Mouse (Mus musculus) embryonic facial prominence, embryonic 10.5 days (tissue): Measurements from ENCODE around the gene Pln. TPM values are rescaled to one million over a fixed set of nuclear protein-coding genes. Genes with fewer than 3 reads are reported as not detected.

Experiments used
- DNase-seq: peaks from one replicate; pipeline ENCODE4 v3.0.0-alpha.2; 2017; ENCODE audit warnings: low spot score
- H3K27ac ChIP-seq: fragments of 300-500 bp; sonication (generic); replicated peaks from 2 replicates; pipeline ENCODE4 v1.5.1; 2016; ENCODE audit warnings: mild to moderate bottlenecking
- H3K27me3 ChIP-seq: fragments of 300-500 bp; sonication (generic); replicated peaks from 2 replicates; pipeline ENCODE4 v1.6.1; 2016; ENCODE audit warnings: low read depth, mild to moderate bottlenecking; ENCODE audit not compliant: poor library complexity, severe bottlenecking
- H3K36me3 ChIP-seq: fragments of 300-500 bp; sonication (generic); replicated peaks from 2 replicates; pipeline ENCODE4 v1.6.1; 2016; ENCODE audit warnings: mild to moderate bottlenecking, moderate library complexity
- H3K4me1 ChIP-seq: fragments of 300-500 bp; sonication (generic); 2 replicates; pipeline ENCODE4 v1.6.1; 2016
- H3K4me3 ChIP-seq: fragments of 300-500 bp; sonication (generic); 2 replicates; pipeline ENCODE4 v1.5.1; 2016; ENCODE audit warnings: mild to moderate bottlenecking, moderate library complexity
- H3K9me3 ChIP-seq: fragments of 300-500 bp; sonication (generic); 2 replicates; pipeline ENCODE4 v1.6.1; 2016; ENCODE audit warnings: mild to moderate bottlenecking
- WGBS: fragments of 180-500 bp; shearing (Covaris S2); methylation state at CpG from one replicate; pipeline ENCODE4 v1.1.7; 2016; 5-methylcytosine and 5-hydroxymethylcytosine counted together
- polyA plus RNA-seq: library from polyadenylated mRNA; unstranded; fragments of >200 nt; fragmentation: Nextera tagmentation; extraction: Ambion mirVana; gene quantifications from 2 replicates; pipeline ENCODE4 v1.2.1, GENCODE M21; 2016

Gene Pln
- polyA plus RNA-seq, 1 experiment from 2014 or later = 1.7 TPM

DNA sequence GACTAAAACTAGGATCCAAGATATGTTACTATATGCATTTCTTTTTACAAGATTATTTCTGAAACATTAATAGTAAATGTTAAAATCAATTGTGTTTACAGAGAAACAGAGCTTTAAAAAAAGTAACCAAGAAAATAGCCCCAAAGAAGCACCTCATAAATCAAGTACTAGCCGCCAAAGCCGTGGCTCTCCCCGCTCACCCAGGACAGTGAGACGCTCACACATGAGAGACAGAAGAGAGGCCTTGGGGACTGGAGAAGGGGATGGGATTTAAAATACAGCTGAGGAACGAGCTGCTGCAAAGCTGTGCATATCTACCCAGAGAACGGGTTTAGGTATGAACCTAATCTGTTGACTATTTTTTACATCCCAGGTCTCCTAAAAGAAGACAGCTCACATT is 5.9 kb downstream of the Pln start:
- H3K4me1 ChIP-seq = no peaks in the 10 kb centered on the region
- no peak for DNase-seq
- no peaks in the 10 kb centered on the region for H3K9me3 ChIP-seq
- 84% methylated on average over 6 of the region's 6 CpGs for WGBS
- H3K27ac ChIP-seq = no peak overlapping the region
- H3K36me3 ChIP-seq = peaks cover under 1% of the 10 kb centered on the region; the same call in 1 of the 2 replicates
- H3K4me3 ChIP-seq = no peak overlapping the region
- H3K27me3 ChIP-seq = no peaks in the 10 kb centered on the region

DNA sequence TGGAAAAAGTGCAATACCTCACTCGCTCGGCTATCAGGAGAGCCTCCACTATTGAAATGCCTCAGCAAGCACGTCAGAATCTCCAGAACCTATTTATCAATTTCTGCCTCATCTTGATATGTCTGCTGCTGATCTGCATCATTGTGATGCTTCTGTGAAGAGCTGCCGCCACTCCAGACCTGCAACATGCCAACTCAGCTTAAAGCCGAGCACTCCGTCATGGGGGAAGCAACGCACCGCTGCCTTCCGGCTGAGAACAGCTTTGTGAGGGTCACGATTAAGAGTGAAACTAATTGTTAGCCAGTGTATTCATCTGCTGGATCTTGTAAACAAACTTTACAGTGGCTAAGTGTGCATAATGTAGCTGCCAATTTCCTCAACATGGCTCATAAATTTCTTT is 6.4 kb downstream of the Pln start:
- no peak for DNase-seq
- no peak overlapping the region for H3K4me3 ChIP-seq
- H3K4me1 ChIP-seq = no peaks in the 10 kb centered on the region
- no peaks in the 10 kb centered on the region for H3K9me3 ChIP-seq
- 85% methylated on average over 10 of the region's 10 CpGs for WGBS
- H3K27me3 ChIP-seq = no peaks in the 10 kb centered on the region
- H3K27ac ChIP-seq = no peak overlapping the region
- H3K36me3 ChIP-seq = peaks cover 6% of the 10 kb centered on the region

DNA sequence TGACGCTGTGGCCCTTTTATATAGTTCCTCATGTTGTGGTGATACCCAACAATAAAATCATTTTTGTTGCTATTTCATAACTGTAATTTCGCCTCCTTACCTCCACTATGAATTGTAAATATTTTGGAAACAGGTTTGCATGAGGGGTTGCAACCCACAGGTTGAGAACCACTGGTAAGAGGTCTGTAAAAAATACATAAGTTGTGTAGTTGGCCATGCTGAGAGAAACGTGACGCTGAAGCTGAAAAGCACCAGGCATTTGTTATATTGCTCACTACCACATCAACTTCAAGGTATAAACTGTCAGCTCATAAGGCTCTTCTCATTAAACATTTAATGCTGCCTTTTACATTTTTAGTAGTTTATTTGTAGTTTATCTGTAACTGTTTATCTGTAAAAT is 8.0 kb downstream of the Pln start:
- no peak overlapping the region for H3K4me3 ChIP-seq
- no peak overlapping the region for H3K27ac ChIP-seq
- no peaks in the 10 kb centered on the region for H3K9me3 ChIP-seq
- no peaks in the 10 kb centered on the region for H3K27me3 ChIP-seq
- WGBS = 90% methylated on average over 4 of the region's 4 CpGs
- no peaks in the 10 kb centered on the region for H3K4me1 ChIP-seq
- no peak for DNase-seq
- H3K36me3 ChIP-seq = peaks cover 7% of the 10 kb centered on the region

DNA sequence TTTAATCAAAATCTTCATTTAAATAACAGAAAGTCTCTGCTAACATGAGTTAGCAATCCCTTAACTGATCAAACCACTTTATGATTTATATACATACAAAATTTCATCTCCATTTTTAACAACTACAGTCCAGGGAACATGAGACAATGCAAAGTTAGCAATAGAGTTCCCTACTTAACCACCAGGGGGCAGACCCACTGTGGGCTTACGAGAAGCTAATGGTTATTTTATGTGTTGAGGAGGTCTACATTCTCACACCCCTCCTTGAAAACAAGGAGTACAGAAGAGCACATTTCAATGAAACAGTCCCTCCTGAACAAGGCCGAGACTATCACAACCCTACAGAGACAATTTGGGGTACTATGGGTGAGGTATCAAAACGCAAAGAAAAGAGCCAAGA is 9.0 kb downstream of the Pln start:
- peak; percentile 47 for DNase-seq
- Histone ChIP-seq H3K36me3 (peaks cover 7% of the 10 kb centered on the region), H3K27me3 (no peaks in the 10 kb centered on the region), H3K9me3 (no peaks in the 10 kb centered on the region), H3K4me1 (no peaks in the 10 kb centered on the region), H3K27ac (no peak overlapping the region), H3K4me3 (no peak overlapping the region)
- 49% methylated on average over 3 of the region's 3 CpGs for WGBS

DNA sequence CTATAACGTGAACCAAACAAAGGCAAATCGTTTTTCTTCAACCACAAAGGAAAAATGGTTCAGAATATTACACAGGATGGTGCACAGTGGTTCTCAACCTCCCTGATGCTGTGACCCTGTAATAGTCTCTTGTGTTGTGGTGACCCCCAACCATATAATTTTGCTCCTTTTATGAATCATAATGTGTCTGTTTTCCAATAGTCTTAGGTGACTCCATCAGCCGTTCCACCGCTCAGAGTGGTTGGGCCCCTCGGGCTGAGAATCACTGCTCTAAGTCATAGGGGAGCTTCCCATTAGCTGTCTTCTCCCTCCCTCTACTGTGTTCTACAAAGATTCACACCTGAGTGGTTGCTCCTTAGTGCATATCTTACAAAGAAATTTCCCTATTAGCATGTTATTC is 9.4 kb downstream of the Pln start:
- no peak for DNase-seq

DNA sequence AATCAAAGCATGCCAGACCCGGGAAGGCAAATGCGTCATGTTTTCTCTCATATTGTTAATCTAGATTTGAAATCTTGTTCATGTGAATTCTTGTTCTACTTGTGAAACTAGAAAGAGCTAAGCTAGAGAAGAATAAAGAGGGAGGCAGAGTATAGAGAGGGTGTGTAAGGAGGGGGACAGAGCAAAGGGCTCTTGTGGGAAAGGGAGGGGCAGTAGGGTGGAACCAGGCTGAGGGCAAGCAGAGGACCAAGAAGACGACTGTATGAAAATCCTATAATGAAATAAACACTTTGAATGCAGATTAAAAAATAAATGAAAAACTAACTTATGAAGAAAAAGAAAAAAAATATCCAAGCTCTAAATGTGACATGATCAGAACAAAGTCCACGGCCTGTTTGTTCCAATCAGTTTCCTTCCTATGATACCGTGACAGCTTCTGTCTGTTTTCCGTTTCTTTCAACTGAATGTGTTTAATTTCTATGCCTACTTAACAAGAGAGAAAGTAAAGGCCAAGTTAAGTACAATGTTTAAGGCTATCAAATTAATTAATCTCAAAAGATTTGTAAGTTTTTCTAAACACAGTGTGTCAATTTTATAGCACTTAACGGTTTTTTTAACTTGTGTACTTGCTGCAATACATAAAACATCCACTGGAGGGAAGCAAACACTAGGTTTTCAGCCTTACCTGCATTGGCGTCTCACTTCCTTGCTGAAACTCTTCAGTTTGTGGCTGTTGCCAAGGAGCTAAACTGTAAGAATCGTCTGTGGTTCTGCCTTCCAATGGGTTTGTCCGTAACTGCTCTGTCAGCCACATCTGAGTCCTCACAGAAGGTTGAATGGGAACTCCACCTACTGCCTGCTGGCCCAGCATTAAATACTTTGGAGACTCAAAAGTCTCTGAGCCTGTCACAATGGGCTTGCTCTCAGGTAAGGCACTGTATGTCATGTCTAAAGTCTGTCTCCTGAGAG is 10.6 kb downstream of the Pln start:
- H3K4me3 ChIP-seq = no peak overlapping the region
- WGBS = 60% methylated on average over 10 of the region's 10 CpGs
- no peaks in the 10 kb centered on the region for H3K27me3 ChIP-seq
- H3K36me3 ChIP-seq = peaks cover 7% of the 10 kb centered on the region
- H3K27ac ChIP-seq = no peak overlapping the region
- no peaks in the 10 kb centered on the region for H3K4me1 ChIP-seq
- peak; percentile 30 for DNase-seq
- no peaks in the 10 kb centered on the region for H3K9me3 ChIP-seq

More for the DNA sequence above, 9.4 kb downstream of the Pln start:
- 88% methylated on average over 5 of the region's 5 CpGs for WGBS
- H3K27ac ChIP-seq = no peak overlapping the region
- H3K36me3 ChIP-seq = peaks cover 7% of the 10 kb centered on the region
- no peaks in the 10 kb centered on the region for H3K27me3 ChIP-seq
- H3K9me3 ChIP-seq = no peaks in the 10 kb centered on the region
- H3K4me1 ChIP-seq = no peaks in the 10 kb centered on the region
- H3K4me3 ChIP-seq = no peak overlapping the region

DNA sequence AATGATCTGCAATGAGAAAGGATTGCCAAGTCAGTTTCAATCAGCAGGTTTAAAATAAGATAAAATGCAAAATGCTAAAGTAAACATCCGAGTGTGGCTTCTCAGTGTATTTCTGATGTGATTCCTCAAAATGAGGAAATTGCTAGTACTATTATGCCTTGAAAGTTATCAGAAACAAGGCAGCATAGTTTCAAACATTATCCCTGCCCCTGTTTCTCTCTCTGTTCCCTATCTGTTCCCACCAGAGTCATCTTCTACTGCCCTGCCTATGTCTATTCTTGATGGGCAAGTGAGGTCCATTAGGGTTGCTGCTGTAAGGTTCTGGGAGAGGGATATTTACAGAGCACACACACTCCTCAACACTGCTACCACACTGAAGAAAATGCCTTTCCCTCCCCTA is 11.8 kb downstream of the Pln start:
- H3K9me3 ChIP-seq = no peaks in the 10 kb centered on the region
- DNase-seq = no peak
- no peaks in the 10 kb centered on the region for H3K27me3 ChIP-seq
- 80% methylated on average over 1 of the region's 1 CpGs for WGBS
- peaks cover 7% of the 10 kb centered on the region for H3K36me3 ChIP-seq
- no peak overlapping the region for H3K4me3 ChIP-seq
- no peak overlapping the region for H3K27ac ChIP-seq
- no peaks in the 10 kb centered on the region for H3K4me1 ChIP-seq

DNA sequence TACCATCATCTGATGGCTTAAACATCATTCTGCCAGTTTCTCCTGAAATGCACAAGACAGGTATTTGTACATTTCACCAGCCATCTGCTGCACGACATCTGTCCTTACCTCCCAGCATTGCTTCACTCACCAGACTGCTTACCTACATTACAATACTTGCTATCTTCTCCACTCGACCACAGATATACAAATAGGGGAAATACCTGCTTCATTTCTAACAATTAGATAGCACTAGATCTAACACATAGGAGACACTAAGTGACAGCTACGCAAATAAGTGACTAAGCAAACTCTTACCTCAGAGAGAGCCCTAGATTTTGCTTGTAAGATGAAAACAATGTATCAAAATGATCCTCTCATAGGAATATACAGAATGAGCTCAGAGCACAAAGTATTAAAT is 16.2 kb downstream of the Pln start:
- Histone ChIP-seq H3K4me1 (no peaks in the 10 kb centered on the region), H3K36me3 (peaks cover 27% of the 10 kb centered on the region), H3K27ac (no peak overlapping the region), H3K27me3 (no peaks in the 10 kb centered on the region), H3K9me3 (no peaks in the 10 kb centered on the region), H3K4me3 (no peak overlapping the region)
- DNase-seq = no peak
- 90% methylated on average over 3 of the region's 3 CpGs for WGBS

DNA sequence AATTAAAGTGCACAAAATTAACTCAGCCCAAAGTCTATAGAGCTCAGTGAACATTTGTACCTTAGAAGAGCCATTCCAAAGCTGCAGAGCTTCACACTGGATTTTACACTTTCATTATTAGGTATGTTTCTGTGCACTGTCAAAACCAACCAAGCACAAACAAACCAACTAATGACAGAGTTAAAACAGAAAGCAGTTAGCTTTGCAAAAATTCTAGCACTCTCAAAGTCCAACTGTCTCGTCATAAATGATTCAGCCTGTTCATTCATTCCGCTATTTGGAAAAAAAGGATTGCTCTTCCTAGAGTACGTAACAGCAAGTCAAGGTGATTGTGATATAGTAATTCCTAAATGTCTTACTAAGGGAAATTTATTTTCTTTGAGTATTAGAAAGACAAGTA is 21.5 kb downstream of the Pln start:
- H3K27me3 ChIP-seq = no peaks in the 10 kb centered on the region
- no peak overlapping the region for H3K27ac ChIP-seq
- H3K4me3 ChIP-seq = no peak overlapping the region
- no peaks in the 10 kb centered on the region for H3K9me3 ChIP-seq
- no peaks in the 10 kb centered on the region for H3K4me1 ChIP-seq
- 93% methylated on average over 3 of the region's 3 CpGs for WGBS
- peaks cover 30% of the 10 kb centered on the region for H3K36me3 ChIP-seq
- no peak for DNase-seq

DNA sequence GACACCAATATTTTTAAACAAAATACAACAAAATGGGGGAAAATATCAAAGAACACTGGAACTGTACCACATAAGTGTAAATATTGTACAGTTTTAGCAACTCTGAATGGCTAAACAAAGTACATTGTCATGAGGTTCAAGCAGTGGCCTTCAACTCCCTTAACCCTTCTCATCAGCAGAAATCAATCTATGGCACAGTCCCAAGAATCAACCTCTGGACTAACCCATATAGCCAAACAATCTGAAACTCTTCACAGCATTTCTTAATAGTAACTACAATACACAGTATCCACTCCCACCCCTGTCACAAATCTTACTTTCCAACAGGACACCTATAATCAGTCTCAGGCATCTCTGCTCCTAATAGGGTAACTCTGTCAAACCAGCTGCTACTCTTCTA is 26.8 kb downstream of the Pln start:
- H3K4me3 ChIP-seq = no peak overlapping the region
- no peaks in the 10 kb centered on the region for H3K9me3 ChIP-seq
- no peak for DNase-seq
- H3K27ac ChIP-seq = no peak overlapping the region
- H3K36me3 ChIP-seq = peaks cover 10% of the 10 kb centered on the region
- no peaks in the 10 kb centered on the region for H3K27me3 ChIP-seq
- H3K4me1 ChIP-seq = no peaks in the 10 kb centered on the region

DNA sequence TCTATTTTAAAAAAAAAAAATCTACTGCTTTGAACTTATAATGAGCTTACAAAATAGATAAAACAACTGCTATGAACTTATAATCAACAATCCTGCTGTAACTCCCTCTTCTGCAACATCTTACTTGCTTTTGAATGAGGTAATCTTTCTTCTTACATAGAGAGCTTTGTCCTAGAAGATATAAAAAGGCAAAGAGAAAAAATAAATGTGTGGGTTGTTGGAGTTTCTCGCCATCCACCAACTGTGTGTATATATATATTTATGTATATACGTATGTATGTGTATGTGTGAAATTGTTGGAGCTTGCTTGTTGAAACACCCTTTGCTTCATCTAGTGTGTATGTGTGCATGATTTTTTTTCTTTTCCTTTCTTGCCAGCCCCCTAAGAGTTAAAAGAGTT is 29.8 kb downstream of the Pln start:
- Histone ChIP-seq H3K27ac (no peak overlapping the region), H3K27me3 (no peaks in the 10 kb centered on the region)
- no peak for DNase-seq

DNA sequence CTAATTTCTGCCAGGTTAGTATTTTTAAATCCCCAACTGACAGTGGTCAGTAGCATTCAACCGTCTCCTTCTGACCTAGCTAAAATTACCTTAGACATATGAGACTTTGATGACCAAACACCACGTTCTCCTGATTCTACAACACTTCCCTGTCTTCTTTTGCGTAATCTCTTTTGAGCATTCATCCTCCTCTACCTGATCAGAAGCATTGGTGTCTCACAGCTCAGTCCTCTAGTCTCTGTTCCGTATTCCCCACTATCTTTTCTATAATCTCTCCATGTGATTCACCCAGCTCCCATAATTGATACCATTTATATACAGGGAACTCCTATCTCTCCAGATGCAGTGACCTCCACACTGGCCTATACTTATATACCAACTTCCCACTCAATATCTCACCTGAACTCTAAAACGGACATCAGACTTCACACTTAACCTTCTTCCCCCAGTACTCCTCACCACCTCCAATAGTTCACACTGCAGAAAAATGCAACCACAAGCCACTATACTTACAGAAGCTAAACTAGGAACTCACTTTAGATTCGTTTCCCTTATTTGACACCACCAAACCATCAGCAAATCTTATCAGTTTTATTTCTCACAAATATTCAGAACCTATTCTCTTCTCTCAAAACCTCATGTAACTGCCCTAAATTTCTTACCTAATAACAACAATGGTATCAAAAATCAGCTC is 36.6 kb downstream of the Pln start:
- 90% methylated on average over 6 of the region's 6 CpGs for WGBS
- no peak overlapping the region for H3K27ac ChIP-seq
- H3K4me3 ChIP-seq = no peak overlapping the region
- peaks cover 34% of the 10 kb centered on the region for H3K36me3 ChIP-seq
- H3K9me3 ChIP-seq = peaks cover 20% of the 10 kb centered on the region; the same call in 1 of the 2 replicates
- no peaks in the 10 kb centered on the region for H3K27me3 ChIP-seq
- DNase-seq = no peak
- H3K4me1 ChIP-seq = peaks cover 18% of the 10 kb centered on the region

More for the DNA sequence above, 29.8 kb downstream of the Pln start:
- H3K9me3 ChIP-seq = peaks cover 14% of the 10 kb centered on the region; the same call in 1 of the 2 replicates
- 95% methylated on average over 2 of the region's 2 CpGs for WGBS
- no peaks in the 10 kb centered on the region for H3K4me1 ChIP-seq
- H3K36me3 ChIP-seq = peaks cover 24% of the 10 kb centered on the region
- H3K4me3 ChIP-seq = no peak overlapping the region

DNA sequence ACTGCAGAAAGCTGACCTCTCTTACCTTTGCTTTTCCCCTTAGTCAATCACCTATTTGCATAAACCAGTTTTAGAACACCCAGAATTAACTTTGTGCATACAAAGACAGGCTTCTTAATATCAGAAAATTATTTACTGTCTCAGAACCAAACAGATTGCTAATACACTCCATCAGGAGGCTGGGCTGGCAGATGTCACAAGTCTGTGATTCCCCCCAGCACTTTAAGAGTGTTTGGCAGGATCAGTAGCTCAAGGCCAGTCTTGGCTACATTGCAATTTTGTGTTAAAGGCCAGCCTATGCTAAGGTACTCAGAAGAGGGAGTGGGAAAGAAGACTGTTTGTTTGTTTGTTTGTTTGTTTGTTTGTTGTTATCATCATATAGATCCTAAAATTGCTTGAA is 39.6 kb downstream of the Pln start:
- H3K27ac ChIP-seq = no peak overlapping the region
- no peaks in the 10 kb centered on the region for H3K27me3 ChIP-seq

More for the DNA sequence above, 39.6 kb downstream of the Pln start:
- no peak overlapping the region for H3K4me3 ChIP-seq
- peaks cover 25% of the 10 kb centered on the region for H3K4me1 ChIP-seq
- no peak for DNase-seq
- H3K9me3 ChIP-seq = 0 out of 2 replicates have a peak, but pooled peaks cover 6% of the 10 kb centered on the region
- H3K36me3 ChIP-seq = peaks cover 22% of the 10 kb centered on the region
